Mouse (Mus musculus) small intestine, adult 2 months (tissue): Measurements from ENCODE around the gene Pebp1.

Experiments
- CTCF ChIP-seq: fragments of 200-500 bp; IDR thresholded peaks from 2 replicates; pipeline ENCODE4 v1.5.1; 2012; ENCODE audit warnings: low read depth, mild to moderate bottlenecking, control low read depth, inconsistent platforms, low read length, moderate library complexity, mixed read lengths; ENCODE audit not compliant: insufficient replicate concordance, insufficient read length; ENCODE audit errors: extremely low read depth
- POLR2A ChIP-seq: fragments of 200-500 bp; IDR thresholded peaks from 2 replicates; pipeline ENCODE4 v1.6.1; 2012; ENCODE audit warnings: low read depth, mild to moderate bottlenecking, control low read depth, inconsistent platforms, low read length, moderate library complexity

GRCm38 (mm10) chr5:117330457-117330856 is 43.0 kb upstream of the Pebp1 start:
- TF ChIP-seq CTCF = no peak
- no peak for TF ChIP-seq POLR2A
